Mouse (Mus musculus) cortical plate, adult 2 months (tissue): ENCODE results near the gene Tmem120b.

Experiments used
- CTCF ChIP-seq: fragments of 200-500 bp; IDR thresholded peaks from 2 replicates; pipeline ENCODE4 v1.5.1; 2011; ENCODE audit warnings: mild to moderate bottlenecking, control low read depth, low read length; ENCODE audit not compliant: insufficient read depth; ENCODE audit errors: extremely low read depth
- POLR2A ChIP-seq: fragments of 200-500 bp; IDR thresholded peaks from 2 replicates; pipeline ENCODE4 v1.6.1; 2011; ENCODE audit warnings: mild to moderate bottlenecking, low read length, control low read depth; ENCODE audit not compliant: insufficient read depth; ENCODE audit errors: extremely low read depth

GRCm38 (mm10) chr5:123125638-123126406 is 57.6 kb downstream of the Tmem120b start:
- TF ChIP-seq POLR2A = no peak
- no peak for TF ChIP-seq CTCF
